Mouse (Mus musculus) myocyte (in vitro differentiated cells): ENCODE measurements at regions not wholly inside any gene's neighbourhood (a gene's known extent, or its start where the extent isn't known, plus 50 kb on each side); places are given as distances from the start of the nearest gene placed in this dataset.

Experiments used
- H3K27me3 ChIP-seq: one replicate; pipeline ENCODE4 v1.6.1; 2011; ENCODE audit not compliant: control insufficient read depth, insufficient read depth, insufficient read length
- H3K36me3 ChIP-seq: one replicate; pipeline ENCODE4 v1.6.1; 2011; ENCODE audit not compliant: control insufficient read depth, insufficient read depth
- H3K4me2 ChIP-seq: one replicate; pipeline ENCODE4 v1.6.1; 2011; ENCODE audit warnings: low read depth, control low read depth
- H3K4me3 ChIP-seq: one replicate; pipeline ENCODE4 v1.5.1; 2011; ENCODE audit warnings: mild to moderate bottlenecking, control low read depth, moderate library complexity
- H3K79me2 ChIP-seq: one replicate; pipeline ENCODE4 v1.6.1; 2011; ENCODE audit not compliant: control insufficient read depth, insufficient read depth
- H3ac ChIP-seq: one replicate; pipeline ENCODE4 v1.6.1; 2011; ENCODE audit not compliant: control insufficient read depth, insufficient read length
- CEBPB ChIP-seq: IDR thresholded peaks from 2 replicates; pipeline ENCODE4 v1.6.1; 2011; ENCODE audit warnings: mild to moderate bottlenecking, moderate library complexity; ENCODE audit not compliant: poor library complexity, insufficient read depth, severe bottlenecking
- E2F4 ChIP-seq: IDR thresholded peaks from one replicate; pipeline ENCODE4 v1.6.1; 2011; ENCODE audit warnings: mild to moderate bottlenecking, control low read depth, moderate library complexity; ENCODE audit not compliant: insufficient read depth
- MAX ChIP-seq: IDR thresholded peaks from one replicate; pipeline ENCODE4 v1.6.1; 2011; ENCODE audit warnings: low read depth, mild to moderate bottlenecking, control low read depth
- MYOD1 ChIP-seq, 3 experiments: IDR thresholded peaks; one replicate each; pipeline ENCODE4 v1.6.1; 2011; ENCODE audit warnings: control low read depth in 2 of 3, low read depth in 2 of 3, mild to moderate bottlenecking in 2 of 3, moderate library complexity in 1 of 3; ENCODE audit not compliant: insufficient read length in 2 of 3, control insufficient read depth in 1 of 3
- MYOG ChIP-seq, 3 experiments: IDR thresholded peaks; one replicate each; pipeline ENCODE4 v1.6.1; 2011; ENCODE audit warnings: control low read depth in 2 of 3, low read depth in 2 of 3, mild to moderate bottlenecking in 2 of 3; ENCODE audit not compliant: insufficient read length in 2 of 3, control insufficient read depth in 1 of 3, insufficient read depth in 1 of 3
- POLR2A ChIP-seq: IDR thresholded peaks from one replicate; pipeline ENCODE4 v1.6.1; 2011; ENCODE audit warnings: low read depth, mild to moderate bottlenecking, control low read depth, moderate library complexity; ENCODE audit not compliant: insufficient read length
- POLR2AphosphoS2 ChIP-seq: IDR thresholded peaks from one replicate; pipeline ENCODE4 v1.6.1; 2011; ENCODE audit warnings: low read depth, control low read depth; ENCODE audit not compliant: insufficient read length
- REST ChIP-seq: IDR thresholded peaks from one replicate; pipeline ENCODE4 v1.6.1; 2011; ENCODE audit warnings: mild to moderate bottlenecking, control low read depth, moderate library complexity; ENCODE audit not compliant: insufficient read depth, insufficient read length
- SRF ChIP-seq: IDR thresholded peaks from one replicate; pipeline ENCODE4 v1.6.1; 2011; ENCODE audit warnings: low read depth; ENCODE audit not compliant: control insufficient read depth, insufficient read length
- TCF12 ChIP-seq: IDR thresholded peaks from one replicate; pipeline ENCODE4 v1.6.1; 2011; ENCODE audit warnings: mild to moderate bottlenecking, control low read depth; ENCODE audit not compliant: poor library complexity, insufficient read depth, severe bottlenecking
- TCF3 ChIP-seq: IDR thresholded peaks from one replicate; pipeline ENCODE4 v1.6.1; 2011; ENCODE audit warnings: low read depth, control low read depth; ENCODE audit not compliant: insufficient read length
- USF1 ChIP-seq: IDR thresholded peaks from one replicate; pipeline ENCODE4 v1.6.1; 2011; ENCODE audit warnings: low read depth, mild to moderate bottlenecking, control low read depth, moderate library complexity

- Histone ChIP-seq H3K4me2 (no peak overlapping the region), H3K79me2 (no peaks in the 10 kb centered on the region), H3K4me3 (no peak overlapping the region), H3K36me3 (no peaks in the 10 kb centered on the region), H3ac (no peak overlapping the region), H3K27me3 (no peaks in the 10 kb centered on the region)
- TF ChIP-seq USF1 (no peak), POLR2AphosphoS2 (no peak), MYOG (IDR thresholded peaks at IDR 0.05; ENCODE audit: control insufficient read depth in 1 of 3, insufficient read depth in 1 of 3, insufficient read length in 2 of 3, low read depth in 2 of 3) (no peak), SRF (no peak), TCF12 (no peak), MAX (no peak), REST (no peak), TCF3 (no peak), E2F4 (no peak), MYOD1 (IDR thresholded peaks at IDR 0.05; ENCODE audit: control insufficient read depth in 1 of 3, insufficient read length in 2 of 3, low read depth in 2 of 3) (no peak), POLR2A (no peak), CEBPB (no peak)
Measured at GRCm38 (mm10) chr16:19024010-19024532, 147.2 kb downstream of the Hira start.

- H3K36me3 ChIP-seq = no peaks in the 10 kb centered on the region
- no peak overlapping the region for H3ac ChIP-seq
- TF ChIP-seq MYOG (IDR thresholded peaks at IDR 0.05; ENCODE audit: control insufficient read depth in 1 of 3, insufficient read depth in 1 of 3, insufficient read length in 2 of 3, low read depth in 2 of 3) (no peak), POLR2A (no peak)
- no peaks in the 10 kb centered on the region for H3K79me2 ChIP-seq
- no peaks in the 10 kb centered on the region for H3K27me3 ChIP-seq
- no peak overlapping the region for H3K4me3 ChIP-seq
- H3K4me2 ChIP-seq = no peak overlapping the region
Measured at GRCm38 (mm10) chr16:19025227-19025932, 148.5 kb downstream of the Hira start.

- no peaks in the 10 kb centered on the region for H3K79me2 ChIP-seq
- no peak overlapping the region for H3K4me3 ChIP-seq
- H3ac ChIP-seq = no peak overlapping the region
- no peak overlapping the region for H3K4me2 ChIP-seq
- no peaks in the 10 kb centered on the region for H3K27me3 ChIP-seq
- no peak for TF ChIP-seq E2F4
- TF ChIP-seq POLR2A = no peak
- TF ChIP-seq CEBPB = no peak
- no peak for TF ChIP-seq POLR2AphosphoS2
- TF ChIP-seq TCF3 = no peak
- TF ChIP-seq MYOD1 (IDR thresholded peaks at IDR 0.05; ENCODE audit: control insufficient read depth in 1 of 3, insufficient read length in 2 of 3, low read depth in 2 of 3) = no peak
- TF ChIP-seq MYOG (IDR thresholded peaks at IDR 0.05; ENCODE audit: control insufficient read depth in 1 of 3, insufficient read depth in 1 of 3, insufficient read length in 2 of 3, low read depth in 2 of 3) = no peak
- H3K36me3 ChIP-seq = no peaks in the 10 kb centered on the region
Measured at GRCm38 (mm10) chr16:19027096-19027495, 150.3 kb downstream of the Hira start.

GRCm38 (mm10) chr16:19032582-19032981 lies 155.7 kb downstream of the Hira start:
- no peaks in the 10 kb centered on the region for H3K36me3 ChIP-seq
- TF ChIP-seq SRF = no peak
- no peak for TF ChIP-seq CEBPB
- no peak for TF ChIP-seq MYOG (IDR thresholded peaks at IDR 0.05; ENCODE audit: control insufficient read depth in 1 of 3, insufficient read depth in 1 of 3, insufficient read length in 2 of 3, low read depth in 2 of 3)
- no peak for TF ChIP-seq E2F4
- TF ChIP-seq POLR2AphosphoS2 = no peak
- TF ChIP-seq MAX = no peak
- TF ChIP-seq POLR2A = no peak
- no peak for TF ChIP-seq TCF3
- TF ChIP-seq REST = no peak
- TF ChIP-seq MYOD1 (IDR thresholded peaks at IDR 0.05; ENCODE audit: control insufficient read depth in 1 of 3, insufficient read length in 2 of 3, low read depth in 2 of 3) = no peak
- TF ChIP-seq USF1 = no peak
- TF ChIP-seq TCF12 = no peak
- no peak overlapping the region for H3K4me2 ChIP-seq
- H3K79me2 ChIP-seq = no peaks in the 10 kb centered on the region
- H3K4me3 ChIP-seq = no peak overlapping the region
- no peak overlapping the region for H3ac ChIP-seq
- no peaks in the 10 kb centered on the region for H3K27me3 ChIP-seq

GRCm38 (mm10) chr16:19035781-19036180 lies 158.9 kb downstream of the Hira start:
- Histone ChIP-seq H3K27me3 (no peaks in the 10 kb centered on the region), H3K4me3 (no peak overlapping the region), H3K79me2 (no peaks in the 10 kb centered on the region), H3K4me2 (no peak overlapping the region), H3ac (no peak overlapping the region), H3K36me3 (no peaks in the 10 kb centered on the region)
- TF ChIP-seq E2F4 (no peak), POLR2A (no peak), TCF3 (no peak), USF1 (no peak)
